Mouse (Mus musculus) B cell, adult 2 months (primary cell): ENCODE data around the gene Gm10073.
A peak's percentile ranks its signal among the peaks of the same experiment; 100 is the strongest.

Source experiments
- DNase-seq, 2 experiments: peaks; one replicate each; pipeline ENCODE4 v3.0.0; 2022

Gene Gm10073

DNA sequence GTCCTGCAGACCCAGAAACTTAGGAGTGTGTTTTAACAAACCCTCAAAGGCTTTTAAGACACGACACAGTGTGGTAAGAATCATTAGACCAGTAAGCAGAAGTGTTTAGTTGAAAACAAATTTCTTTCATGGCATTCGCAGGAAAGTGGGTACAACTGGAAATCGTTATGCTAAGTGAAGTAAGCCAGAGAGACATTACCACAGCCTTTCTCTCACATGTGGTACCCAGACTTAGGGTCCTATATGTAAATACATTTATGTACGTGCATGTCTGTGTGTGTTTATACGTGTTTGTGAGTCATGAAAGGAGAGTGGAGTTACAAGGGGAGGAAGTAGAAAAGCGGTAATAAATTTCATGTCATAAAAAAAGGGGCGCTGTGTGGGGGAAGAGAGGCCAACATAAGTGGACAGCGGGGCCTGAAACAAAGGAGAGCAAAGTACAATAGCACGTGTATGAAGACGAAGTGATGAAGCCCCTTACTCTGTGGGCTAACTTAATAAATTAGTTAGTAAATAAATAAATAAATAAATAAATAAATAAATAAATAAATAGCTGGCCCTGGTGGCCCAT, 24.8 kb downstream of the Gm10073 start:
- DNase-seq, result no peak

DNA sequence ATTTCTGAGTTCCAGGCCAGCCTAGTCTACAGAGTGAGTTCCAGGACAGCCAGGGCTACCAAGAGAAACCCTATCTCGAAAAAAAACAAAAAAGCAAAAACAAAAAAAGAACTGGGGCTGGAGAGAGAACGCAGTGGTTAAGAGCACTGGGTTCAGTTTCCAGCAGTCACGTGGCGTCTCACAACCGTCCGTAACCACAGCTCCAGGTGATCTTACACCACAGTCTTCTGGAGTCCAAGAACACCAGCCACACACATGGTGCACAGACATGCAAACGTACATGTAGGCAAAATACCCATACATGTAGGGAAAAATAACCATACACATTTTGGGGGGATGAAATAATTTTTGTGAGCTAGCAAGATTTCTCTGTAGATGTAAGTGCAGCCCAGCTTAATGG, 26.5 kb downstream of the Gm10073 start:
- DNase-seq, result no peak

DNA sequence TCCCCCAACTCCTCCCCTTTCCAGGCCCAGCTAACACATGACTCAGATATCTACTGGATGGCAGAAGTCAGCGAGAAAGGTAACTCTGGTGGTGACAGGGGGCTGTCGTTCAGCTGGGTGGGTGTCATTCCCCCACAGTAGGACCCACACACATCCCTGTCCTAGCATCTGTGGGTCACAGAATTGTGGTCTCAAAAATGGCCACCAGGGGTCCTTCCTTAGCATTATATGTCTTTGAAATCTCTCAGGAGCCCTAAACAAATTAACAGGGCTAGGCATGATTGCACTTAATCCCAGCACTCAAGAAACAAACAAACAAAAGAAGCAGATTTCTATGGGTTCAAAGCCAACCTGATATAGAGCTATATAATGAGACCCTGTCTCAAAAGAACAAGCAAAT, 28.1 kb downstream of the Gm10073 start:
- DNase-seq, result peak; percentile 31 to 41

DNA sequence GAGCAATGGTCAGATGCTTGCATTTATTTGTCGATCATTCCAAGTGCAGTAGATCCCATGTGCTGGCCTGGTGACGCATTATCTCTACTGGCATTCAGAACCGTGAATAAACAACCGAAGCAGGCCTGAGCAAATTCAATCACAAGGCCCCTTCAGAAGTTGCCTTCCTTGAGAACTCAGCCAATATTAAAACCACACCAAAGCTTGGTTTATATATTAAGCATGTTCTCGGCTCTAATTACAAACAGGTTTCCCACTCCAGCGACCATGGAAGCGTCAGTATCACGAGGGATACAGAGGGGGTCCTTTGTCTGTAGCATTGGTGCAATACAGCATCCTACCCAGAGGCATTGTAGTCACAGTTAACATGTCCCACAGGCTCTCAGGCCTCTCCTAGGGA, 30.2 kb downstream of the Gm10073 start:
- DNase-seq, result no peak

DNA sequence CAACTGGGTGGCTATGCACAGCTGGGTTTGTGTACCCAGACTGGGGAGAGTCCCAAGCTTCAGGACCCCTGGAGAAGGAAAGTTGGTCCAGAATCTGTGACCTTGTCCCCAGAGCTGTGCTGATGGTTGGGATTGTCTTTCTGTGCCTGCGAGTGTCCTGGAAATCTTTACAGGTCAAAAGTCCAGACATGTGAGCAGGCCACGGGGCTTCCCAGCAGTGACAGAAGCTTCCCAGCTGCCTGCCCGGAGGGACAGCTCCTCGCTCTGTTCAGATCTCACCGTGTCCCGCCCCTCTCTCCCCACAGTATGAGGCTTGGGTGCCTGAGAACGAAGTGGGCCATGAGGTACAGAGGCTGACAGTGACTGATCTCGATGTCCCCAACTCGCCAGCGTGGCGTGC, 32.3 kb downstream of the Gm10073 start:
- DNase-seq, result no peak

DNA sequence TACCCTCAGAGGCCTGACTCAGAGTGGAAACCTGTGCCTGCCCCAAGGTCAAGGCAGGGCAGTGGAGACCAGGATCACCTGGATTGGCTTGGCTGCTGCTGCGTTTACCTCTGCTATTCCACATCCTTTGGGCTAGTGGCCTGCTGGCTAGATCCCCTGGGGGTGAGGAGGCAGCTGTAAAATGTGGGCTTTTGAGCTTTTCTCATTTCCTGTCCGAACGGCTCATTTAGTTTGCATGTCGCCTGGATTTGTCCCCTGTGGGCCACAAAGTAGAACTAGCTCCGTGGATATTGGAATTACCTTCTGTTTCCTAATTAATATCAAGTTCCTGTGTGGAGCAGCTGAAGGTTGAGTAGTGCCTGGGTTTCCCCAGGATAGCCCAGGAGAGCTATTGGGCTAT, 34.1 kb downstream of the Gm10073 start:
- no peak for DNase-seq

DNA sequence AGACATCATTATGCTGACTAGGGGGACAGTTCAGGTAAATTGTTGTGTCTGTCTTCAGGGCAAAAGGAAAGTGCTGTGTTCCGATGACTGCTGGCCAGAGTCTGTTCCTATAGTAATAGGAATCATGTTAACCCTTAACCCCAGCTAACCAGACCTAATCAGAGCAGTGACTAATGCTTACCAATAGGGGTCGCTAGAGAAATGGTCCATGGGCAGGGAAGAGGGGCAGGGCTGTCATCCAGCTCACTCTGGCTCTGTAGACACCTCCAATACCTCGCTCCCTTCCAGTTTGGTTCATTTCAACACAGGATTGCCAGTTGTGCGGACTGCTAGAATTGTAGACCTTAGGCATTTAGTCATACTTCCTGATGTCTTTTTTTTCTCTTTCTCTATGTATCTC, 37.8 kb downstream of the Gm10073 start:
- DNase-seq, result no peak

DNA sequence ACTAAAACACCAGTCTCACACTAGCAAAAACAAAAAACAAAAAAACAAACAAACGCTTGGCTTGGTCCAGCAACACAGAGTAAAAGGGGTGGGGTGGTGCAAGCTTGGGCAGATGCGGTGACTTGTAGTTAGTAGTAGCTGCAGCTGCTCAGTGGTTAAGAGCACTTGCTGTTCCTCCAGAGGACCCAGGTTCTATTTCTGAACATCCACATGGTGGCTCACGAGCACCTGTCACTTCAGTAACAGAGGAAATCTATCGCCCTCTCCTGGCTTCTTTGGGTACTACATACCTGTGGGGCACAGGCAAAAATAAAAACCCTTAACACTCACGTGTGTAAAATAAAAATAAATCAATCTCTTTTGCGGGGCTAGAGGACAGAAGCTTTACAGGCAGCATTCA, 38.8 kb downstream of the Gm10073 start:
- peak; percentile 68 to 73 for DNase-seq

DNA sequence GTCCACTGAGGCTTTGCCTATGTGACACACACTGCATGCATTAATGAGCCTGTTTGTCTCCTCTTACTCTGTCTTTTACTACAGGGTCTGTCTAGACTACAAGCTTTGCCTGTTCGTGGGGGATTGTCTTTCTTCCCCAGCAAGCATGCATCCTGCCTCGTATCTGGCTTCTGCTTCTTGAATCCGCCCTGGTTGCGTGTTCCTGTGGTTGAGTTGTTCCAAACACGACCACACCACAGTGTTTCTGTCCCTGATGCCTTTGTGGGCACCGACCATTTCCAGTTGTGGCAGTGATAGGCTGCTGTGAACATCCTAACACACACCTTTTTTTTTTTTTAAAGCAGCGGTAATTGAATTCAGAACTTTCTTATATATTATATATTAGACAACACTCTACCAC, 39.6 kb downstream of the Gm10073 start:
- no peak for DNase-seq

DNA sequence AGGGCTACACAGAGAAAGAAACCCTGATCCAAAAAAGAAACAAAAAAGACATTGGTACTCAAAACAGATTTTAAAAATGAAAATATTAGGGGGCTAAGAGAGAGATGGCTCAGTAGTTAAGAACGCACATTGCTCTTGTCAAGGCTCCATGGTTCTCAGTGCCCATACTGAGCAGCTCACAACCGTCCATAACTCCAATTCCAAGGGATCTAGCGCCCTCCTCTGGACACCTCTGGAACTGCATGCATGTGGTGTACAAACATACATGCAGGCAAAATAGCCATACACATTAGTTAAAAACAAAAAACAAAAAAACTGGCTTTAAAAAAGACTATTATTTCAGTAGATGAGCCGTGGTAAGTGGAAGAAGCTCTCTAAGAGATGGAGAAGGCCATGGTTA, 42.7 kb downstream of the Gm10073 start:
- peak; percentile 44 to 51 for DNase-seq

DNA sequence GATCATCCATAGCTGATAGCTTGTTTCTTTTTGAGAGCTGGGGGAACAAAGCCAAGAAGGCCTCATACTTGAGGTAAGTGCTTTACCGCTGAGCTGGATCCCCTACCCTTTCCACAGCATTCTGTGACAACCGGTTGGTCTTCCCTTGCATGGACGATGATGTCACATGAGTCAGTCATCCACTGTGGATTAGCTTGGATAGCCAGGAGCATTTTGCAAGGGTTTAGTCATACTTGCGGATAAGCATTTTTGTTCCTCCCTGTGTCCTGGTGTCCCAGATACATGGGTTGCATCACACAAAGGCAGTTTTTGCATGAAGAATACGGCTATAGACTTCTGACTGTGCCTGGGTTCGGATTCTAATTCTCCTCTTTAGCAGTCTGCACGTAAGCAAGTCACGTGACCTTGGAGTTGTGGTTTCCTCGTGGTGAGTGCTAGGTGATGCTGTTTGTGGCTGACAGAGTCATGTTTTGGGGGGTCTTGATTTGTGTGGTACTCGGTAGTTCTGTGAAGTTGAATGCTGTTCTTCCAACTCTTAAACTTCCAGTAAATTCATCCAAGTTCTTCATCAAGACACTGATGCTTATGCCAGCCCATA, 43.3 kb downstream of the Gm10073 start:
- no peak for DNase-seq

DNA sequence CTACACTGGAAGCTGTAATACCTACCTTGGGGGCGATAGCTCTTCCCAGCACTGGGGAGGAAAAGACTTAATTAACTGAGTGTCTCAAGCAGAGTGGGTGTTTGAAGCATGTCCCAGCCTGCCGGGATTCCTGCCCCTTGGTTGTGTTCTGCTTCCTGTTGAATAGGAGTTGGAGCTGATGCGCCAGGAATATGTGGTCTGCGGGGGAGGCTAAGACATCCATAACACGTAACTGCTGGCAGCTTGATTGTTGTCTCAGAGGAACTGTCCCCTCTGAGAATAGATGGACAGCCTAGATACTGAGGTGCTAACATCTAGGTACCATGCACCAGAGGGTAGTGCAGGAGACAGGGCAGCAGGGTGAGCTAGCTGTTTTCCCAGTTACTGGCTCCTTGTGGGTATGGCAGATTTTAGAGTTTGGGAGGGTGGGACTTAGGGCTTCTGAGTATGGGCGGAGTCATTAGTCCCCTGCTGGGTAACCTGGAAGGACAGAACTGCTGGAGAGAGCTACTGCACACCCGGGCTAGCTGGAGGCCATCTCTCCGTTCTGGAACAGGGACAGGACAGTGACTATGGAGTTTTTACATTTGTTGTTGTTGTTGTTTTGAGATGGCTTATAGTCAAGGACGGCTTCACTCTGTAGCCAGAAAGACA, 44.5 kb downstream of the Gm10073 start:
- no peak for DNase-seq

DNA sequence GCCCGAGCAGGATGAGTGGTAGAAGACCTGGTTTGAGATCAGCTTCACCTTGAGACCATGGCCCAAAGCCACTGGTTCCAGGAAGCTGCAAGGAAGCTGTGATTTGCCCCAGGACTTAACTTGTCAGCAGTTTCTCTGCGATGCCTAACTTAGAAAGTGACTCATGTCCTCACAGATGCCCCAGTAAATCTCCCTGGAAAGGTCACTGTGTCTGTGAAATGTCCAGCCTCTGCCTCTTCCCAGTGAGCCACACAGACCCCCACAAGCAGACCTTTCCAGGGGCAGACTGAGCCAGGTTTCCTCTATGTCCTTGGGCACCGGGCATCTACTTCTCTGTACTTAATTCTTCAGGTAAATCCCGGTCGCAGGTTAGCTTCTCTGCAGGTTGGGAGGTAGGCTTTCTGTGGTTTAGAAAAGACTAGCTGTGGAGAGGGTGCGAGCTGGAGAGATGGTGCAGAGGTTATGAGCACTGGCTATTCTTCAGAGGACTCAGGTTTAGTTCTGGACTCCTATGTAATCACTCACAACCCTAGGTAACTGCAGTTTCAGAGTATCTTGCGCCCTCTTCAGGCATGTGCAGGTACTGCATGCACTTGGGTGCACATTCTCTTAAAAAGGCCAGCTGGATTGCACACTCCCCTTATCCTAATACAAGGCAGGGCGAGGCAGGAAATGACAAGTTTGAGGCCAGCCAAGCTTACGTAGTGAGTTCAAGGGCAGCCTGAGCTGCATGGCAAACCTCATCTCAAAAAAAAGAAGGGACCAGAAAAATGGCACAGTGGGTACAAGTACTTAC, 45.8 kb downstream of the Gm10073 start:
- DNase-seq, result peak; percentile 23 to 33

DNA sequence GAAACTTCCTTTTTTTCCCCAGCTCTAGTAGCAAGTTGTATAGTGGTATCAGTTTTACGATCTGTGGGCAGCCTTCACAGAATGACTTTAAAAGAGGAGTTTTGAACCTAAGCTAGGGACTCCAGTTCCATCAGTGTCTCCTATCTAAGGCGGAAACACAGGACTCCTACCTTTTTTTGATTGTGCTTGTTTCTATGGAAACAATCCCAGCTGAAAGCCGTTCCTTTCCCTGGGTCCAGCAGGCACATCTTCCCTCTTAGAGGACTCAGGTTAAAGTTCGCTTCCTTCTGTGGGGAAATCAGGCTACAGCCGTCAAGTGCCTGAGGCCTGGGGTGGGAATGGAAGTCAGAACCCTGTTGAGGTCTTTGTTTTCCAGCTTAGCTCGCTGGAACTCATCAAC, 46.5 kb downstream of the Gm10073 start:
- DNase-seq, result no peak
